ENCODE assay signal across 19 mouse cellular contexts in genomic region chr11:9616133-9616532, GRCm38 (mm10).
DNase-seq lines count a peak whose midpoint lies in the region; ATAC-seq lines count a peak whose summit lies in the region.
"Had no signal": no experiment of that assay in that cellular context is flagged by ENCODE, and none has a peak within 500 bp of the region (broad histone marks: within the 10 kb centered on the region; RNA-seq: fewer than 3 reads in every experiment).

No protein-coding gene starts in this region.

- H3K4me1 ChIP-seq in forebrain, embryonic 14.5 days (ENCODE audit: control insufficient read depth, insufficient read depth, low read length), result peaks cover 4% of the 10 kb centered on the region; the same call in 1 of the 2 replicates
- no peaks in the 10 kb centered on the region; the same call in 1 of the 2 replicates for H3K4me1 ChIP-seq in forebrain, embryonic 16.5 days (replicated peaks; ENCODE audit: control insufficient read depth, insufficient read depth, low read length)
- H3K4me1 ChIP-seq in midbrain, embryonic 16.5 days (ENCODE audit: control insufficient read depth, insufficient read depth, low read length), result no peaks in the 10 kb centered on the region
- H3K4me1 ChIP-seq: embryonic facial prominence, embryonic 10.5 days; embryonic facial prominence, embryonic 12.5 days had no signal

- no peaks in the 10 kb centered on the region for H3K36me3 ChIP-seq in forebrain, embryonic 14.5 days (ENCODE audit: control insufficient read depth, insufficient read depth, low read length)
- no peaks in the 10 kb centered on the region for H3K36me3 ChIP-seq in forebrain, embryonic 16.5 days (ENCODE audit: control insufficient read depth, insufficient read depth)
- H3K36me3 ChIP-seq in midbrain, embryonic 16.5 days (ENCODE audit: control insufficient read depth, insufficient read depth, low read length), result no peaks in the 10 kb centered on the region
- H3K36me3 ChIP-seq: embryonic facial prominence, embryonic 10.5 days; embryonic facial prominence, embryonic 12.5 days had no signal

- DNase-seq in forebrain, embryonic 14.5 days (ENCODE audit: low spot score), result no peak
- no peak for DNase-seq in cerebellum, postnatal 36 days
- no peak for DNase-seq in adrenal gland, adult 8-10 months
- DNase-seq: adrenal gland, adult 2 months; adrenal gland, postnatal 14 days; adrenal gland, postnatal 36 days; cerebellum, adult 11-12 months; cerebellum, adult 2 months; cerebellum, adult 9-10 months; cerebellum, postnatal 25 days; forebrain, postnatal 0 days had no signal

- peak; percentile 23; the same call in 1 of the 2 replicates for ATAC-seq in forebrain, embryonic 14.5 days
- ATAC-seq in forebrain, embryonic 16.5 days, result no peak
- ATAC-seq in common myeloid progenitor, adult 5-6 weeks (replicated peaks; ENCODE audit: low read depth, poor library complexity, severe bottlenecking), result peak; percentile 60; the same call in 1 of the 2 replicates
- ATAC-seq in hematopoietic stem cell, adult 5-6 weeks (replicated peaks in 1 of 2; ENCODE audit: insufficient read depth in 1 of 2, low FRiP score in 2 of 2, low TSS enrichment in 1 of 2, low read depth in 1 of 2, poor library complexity in 2 of 2, severe bottlenecking in 2 of 2), result peak; percentile 56 to 66; a peak in 3 of 4 replicates
- peak; percentile 63 for ATAC-seq in megakaryocyte progenitor cell, adult 5-6 weeks (replicated peaks; ENCODE audit: poor library complexity)
- ATAC-seq in midbrain, embryonic 16.5 days, result no peak
- ATAC-seq: forebrain, postnatal 0 days had no signal

- no peak overlapping the region for H3K4me3 ChIP-seq in forebrain, embryonic 14.5 days (ENCODE audit: low read depth, low read length)
- no peak overlapping the region for H3K4me3 ChIP-seq in forebrain, embryonic 16.5 days (replicated peaks; ENCODE audit: low read length)
- no peak overlapping the region for H3K4me3 ChIP-seq in midbrain, embryonic 16.5 days (ENCODE audit: low read depth, low read length)
- H3K4me3 ChIP-seq: embryonic facial prominence, embryonic 10.5 days; embryonic facial prominence, embryonic 12.5 days; forebrain, embryonic 13.5 days had no signal

- no peak overlapping the region for H3K4me2 ChIP-seq in forebrain, embryonic 14.5 days (ENCODE audit: low read length)
- H3K4me2 ChIP-seq in forebrain, embryonic 16.5 days (ENCODE audit: low read length), result no peak overlapping the region
- no peak overlapping the region for H3K4me2 ChIP-seq in midbrain, embryonic 16.5 days (ENCODE audit: low read length)
- H3K4me2 ChIP-seq: embryonic facial prominence, embryonic 12.5 days; forebrain, embryonic 13.5 days had no signal

- H3K9ac ChIP-seq in forebrain, embryonic 14.5 days (ENCODE audit: low read length), result no peak overlapping the region
- no peak overlapping the region for H3K9ac ChIP-seq in forebrain, embryonic 16.5 days (replicated peaks; ENCODE audit: low read depth, low read length)
- no peak overlapping the region for H3K9ac ChIP-seq in midbrain, embryonic 16.5 days (ENCODE audit: low read depth, low read length)
- H3K9ac ChIP-seq: embryonic facial prominence, embryonic 12.5 days; forebrain, embryonic 13.5 days; forebrain, postnatal 0 days had no signal

- H3K27me3 ChIP-seq in forebrain, embryonic 14.5 days (replicated peaks; ENCODE audit: control insufficient read depth, insufficient read depth, low read length), result no peaks in the 10 kb centered on the region
- H3K27me3 ChIP-seq in forebrain, embryonic 16.5 days (replicated peaks; ENCODE audit: control insufficient read depth, insufficient read depth, low read length), result no peaks in the 10 kb centered on the region
- H3K27me3 ChIP-seq in midbrain, embryonic 16.5 days (ENCODE audit: control insufficient read depth, insufficient read depth, low read depth, low read length), result no peaks in the 10 kb centered on the region
- H3K27me3 ChIP-seq: embryonic facial prominence, embryonic 12.5 days; forebrain, embryonic 13.5 days had no signal

- H3K9me3 ChIP-seq in forebrain, embryonic 14.5 days (replicated peaks; ENCODE audit: control insufficient read depth, low read length), result no peaks in the 10 kb centered on the region
- H3K9me3 ChIP-seq in forebrain, embryonic 16.5 days (ENCODE audit: control insufficient read depth, low read length), result no peaks in the 10 kb centered on the region
- H3K9me3 ChIP-seq in midbrain, embryonic 16.5 days (replicated peaks; ENCODE audit: control insufficient read depth, low read length, poor library complexity, severe bottlenecking), result no peaks in the 10 kb centered on the region
- H3K9me3 ChIP-seq: embryonic facial prominence, embryonic 10.5 days; embryonic facial prominence, embryonic 12.5 days; forebrain, embryonic 13.5 days had no signal

- WGBS in forebrain, embryonic 14.5 days, result 29% methylated on average over 2 of the region's 2 CpGs
- WGBS in forebrain, embryonic 16.5 days, result 21% methylated on average over 2 of the region's 2 CpGs
- WGBS in midbrain, embryonic 16.5 days, result 40% methylated on average over 2 of the region's 2 CpGs

- H3K27ac ChIP-seq in forebrain, embryonic 14.5 days (ENCODE audit: low read depth, low read length), result no peak overlapping the region
- H3K27ac ChIP-seq in forebrain, embryonic 16.5 days (ENCODE audit: low read length), result no peak overlapping the region
- H3K27ac ChIP-seq in midbrain, embryonic 16.5 days (ENCODE audit: low read length), result no peak overlapping the region
- H3K27ac ChIP-seq: embryonic facial prominence, embryonic 10.5 days; embryonic facial prominence, embryonic 12.5 days; forebrain, embryonic 13.5 days had no signal

Comparison
In these comparisons a context has a peak if more than half of its experiments do, and no peak if none do; other contexts are left out.
1. ATAC-seq: peak in forebrain, embryonic 14.5 days (single experiment), common myeloid progenitor, adult 5-6 weeks (single experiment), hematopoietic stem cell, adult 5-6 weeks (2 of 2) and megakaryocyte progenitor cell, adult 5-6 weeks (single experiment); none in forebrain, embryonic 16.5 days (single experiment) and midbrain, embryonic 16.5 days (single experiment).